Mouse (Mus musculus) left cerebral cortex, postnatal 14 days (tissue): ENCODE results near the gene 4921517D22Rik. TPM values are rescaled to one million over a fixed set of nuclear protein-coding genes. Genes with fewer than 3 reads are reported as not detected.

Experiments used
- DNase-seq, 2 experiments: peaks; one replicate each; pipeline ENCODE4 v3.0.0; 2021 to 2022; ENCODE audit warnings: low spot score in 2 of 2, mixed read lengths in 1 of 2
- intact Hi-C: fragments of 180-260 bp; cut with DNase I; formaldehyde crosslinking; loops from one replicate; pipeline ENCODE4 v1.15.1; 2025
- total RNA-seq, 2 experiments: library from RNA; stranded (reverse); gene quantifications; 2 replicates each; pipeline ENCODE4 v1.2.3; 2021

The 4921517D22Rik gene
- total RNA-seq, 2 experiments from 2014 or later, result not detected

- peak in 1 of 2 experiments; percentile 31 for DNase-seq
- intact Hi-C loops, result no loop called here
Observed at GRCm38 (mm10) chr13:59699131-59699530, 5.2 kb upstream of the 4921517D22Rik start.

GRCm38 (mm10) chr13:59695781-59696180 lies 1.9 kb upstream of the 4921517D22Rik start:
- DNase-seq, result no peak
- intact Hi-C loops, result no loop called here

GRCm38 (mm10) chr13:59691478-59691877 lies 2.4 kb downstream of the 4921517D22Rik start:
- intact Hi-C loops, result no loop called here
- DNase-seq, result no peak

GRCm38 (mm10) chr13:59690576-59690975 lies 3.3 kb downstream of the 4921517D22Rik start:
- intact Hi-C loops, result no loop called here
- DNase-seq, result no peak

- DNase-seq, result no peak
- intact Hi-C loops, result no loop called here
Observed at GRCm38 (mm10) chr13:59689843-59690242, 4.1 kb downstream of the 4921517D22Rik start.

- intact Hi-C loops, result no loop called here
- DNase-seq, result no peak
Observed at GRCm38 (mm10) chr13:59689313-59689712, 4.6 kb downstream of the 4921517D22Rik start.

GRCm38 (mm10) chr13:59688338-59688770 lies 5.6 kb downstream of the 4921517D22Rik start:
- peak; percentile 27 to 44 for DNase-seq
- intact Hi-C loops, result no loop called here

- DNase-seq, result no peak
- intact Hi-C loops, result no loop called here
Observed at GRCm38 (mm10) chr13:59685236-59685635, 8.7 kb downstream of the 4921517D22Rik start.

- intact Hi-C loops, result no loop called here
- no peak for DNase-seq
Observed at GRCm38 (mm10) chr13:59682629-59683028, 11.3 kb downstream of the 4921517D22Rik start.

GRCm38 (mm10) chr13:59679908-59680307 lies 14.0 kb downstream of the 4921517D22Rik start:
- DNase-seq, result no peak
- intact Hi-C loops, result no loop called here

GRCm38 (mm10) chr13:59679306-59679705 lies 14.6 kb downstream of the 4921517D22Rik start:
- intact Hi-C loops, result no loop called here
- no peak for DNase-seq

- intact Hi-C loops, result no loop called here
- no peak for DNase-seq
Observed at GRCm38 (mm10) chr13:59676316-59677229, 17.3 kb downstream of the 4921517D22Rik start.

GRCm38 (mm10) chr13:59675151-59676011 lies 18.5 kb downstream of the 4921517D22Rik start, which contains the start of gene Golm1:
Gene Golm1 (minus strand): TSS chr13:59675811.
- intact Hi-C loops, result no loop called here

GRCm38 (mm10) chr13:59674761-59675150 lies 19.2 kb downstream of the 4921517D22Rik start:
- no peak for DNase-seq
- intact Hi-C loops, result no loop called here

More at GRCm38 (mm10) chr13:59675151-59676011, 18.5 kb downstream of the 4921517D22Rik start, which contains the start of gene Golm1:
- peak in 1 of 2 experiments; percentile 37 for DNase-seq

- intact Hi-C loops, result no loop called here
- no peak for DNase-seq
Observed at GRCm38 (mm10) chr13:59674215-59674614, 19.7 kb downstream of the 4921517D22Rik start.

GRCm38 (mm10) chr13:59673597-59673996 lies 20.3 kb downstream of the 4921517D22Rik start:
- no peak for DNase-seq
- intact Hi-C loops, result no loop called here

- no peak for DNase-seq
- intact Hi-C loops, result no loop called here
Observed at GRCm38 (mm10) chr13:59672248-59672647, 21.7 kb downstream of the 4921517D22Rik start.

- intact Hi-C loops, result no loop called here
- DNase-seq, result no peak
Observed at GRCm38 (mm10) chr13:59671521-59671920, 22.4 kb downstream of the 4921517D22Rik start.

- intact Hi-C loops, result no loop called here
- DNase-seq, result no peak
Observed at GRCm38 (mm10) chr13:59669946-59670345, 24.0 kb downstream of the 4921517D22Rik start.
